Mouse (Mus musculus): ENCODE results near the gene Hsdl1.

The Hsdl1 gene

DNA sequence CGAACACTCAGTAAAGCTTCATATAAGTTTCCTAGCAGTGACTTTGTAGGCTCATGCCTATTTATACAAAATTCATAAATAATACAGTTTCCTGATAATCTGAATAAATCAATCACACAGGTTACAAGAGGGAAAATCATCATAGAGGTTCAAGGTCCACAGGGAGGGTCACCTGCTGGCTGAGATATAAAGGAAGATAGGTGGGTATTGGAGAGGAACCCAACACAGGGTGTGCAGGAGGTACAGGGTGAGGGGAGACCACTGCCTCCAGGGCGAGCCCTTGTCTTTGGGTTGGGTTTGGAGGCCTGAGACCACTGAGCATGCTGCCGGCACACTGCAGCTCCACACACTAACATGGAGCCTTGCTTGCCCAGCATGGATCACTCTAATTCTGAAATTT, 43.6 kb downstream of the Hsdl1 start:
- no peak for DNase-seq (ENCODE audit: low read depth, low spot score)

DNA sequence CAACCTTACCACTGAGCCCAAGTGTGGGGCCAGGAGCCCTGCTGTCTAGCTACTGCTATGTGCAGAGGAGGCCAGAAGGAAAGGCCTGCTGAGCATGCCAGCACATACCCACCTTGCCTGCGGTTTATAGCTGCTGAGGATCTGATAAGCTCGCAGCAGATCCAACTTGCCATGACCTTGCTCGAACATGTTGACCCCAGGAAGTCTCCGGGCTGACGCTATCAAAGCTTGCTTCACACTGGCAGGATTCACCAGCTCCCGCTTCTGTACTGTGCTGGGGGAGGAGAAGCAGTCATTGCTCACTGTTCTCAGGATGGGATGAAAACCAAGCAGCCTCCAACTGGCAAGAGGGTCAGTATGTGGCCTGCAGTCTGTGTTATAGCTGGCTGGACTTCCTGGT, 44.0 kb downstream of the Hsdl1 start:
- no peak for DNase-seq (ENCODE audit: low read depth, low spot score)

- no peak for DNase-seq (ENCODE audit: low read depth, low spot score)
Observed at GRCm38 (mm10) chr8:119528762-119529161, 46.2 kb downstream of the Hsdl1 start.

DNA sequence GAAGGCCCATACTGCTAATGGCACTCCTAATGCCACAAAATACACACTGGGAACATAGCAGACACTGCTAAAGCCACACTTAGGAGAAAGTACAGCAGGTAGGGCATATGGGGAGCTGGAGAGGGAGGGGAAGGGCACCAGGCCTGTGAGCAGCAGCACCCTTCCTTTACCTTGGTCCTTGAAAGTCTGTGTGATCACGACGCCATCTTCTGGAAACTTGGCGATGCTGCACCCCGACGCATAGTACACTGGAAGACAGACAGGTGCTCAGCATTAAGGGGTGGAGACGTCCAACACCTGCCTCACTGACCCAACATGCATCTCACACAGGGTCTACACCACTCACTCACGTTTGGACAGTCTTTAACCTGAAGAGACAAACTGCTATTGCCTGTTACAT, 54.9 kb downstream of the Hsdl1 start:
- no peak for DNase-seq (ENCODE audit: low read depth, low spot score)

DNA sequence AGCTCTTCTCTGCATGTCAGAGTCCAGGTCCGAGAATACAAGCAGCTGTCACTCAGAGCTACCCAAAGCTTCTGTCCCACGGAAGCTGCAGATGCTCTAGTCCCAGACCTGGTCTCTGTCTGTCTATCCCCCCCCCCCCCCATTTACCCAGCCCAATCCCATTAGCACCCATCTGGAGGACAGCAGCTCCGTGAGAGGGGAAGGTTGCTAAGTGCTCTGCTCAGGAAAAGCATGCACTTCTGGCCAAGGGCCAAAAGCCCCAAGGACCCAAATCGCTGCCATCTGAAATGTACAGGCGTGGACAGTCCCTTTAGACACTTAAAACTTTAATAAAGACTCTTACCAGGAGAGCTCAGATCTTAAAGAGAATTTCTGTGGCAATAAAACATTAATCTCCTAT, 58.3 kb downstream of the Hsdl1 start:
- no peak for DNase-seq (ENCODE audit: low read depth, low spot score)

- DNase-seq (ENCODE audit: low read depth, low spot score): no peak
Observed at GRCm38 (mm10) chr8:119515767-119516166, 59.2 kb downstream of the Hsdl1 start.

- DNase-seq (ENCODE audit: low read depth, low spot score): no peak
Observed at GRCm38 (mm10) chr8:119514940-119515339, 60.0 kb downstream of the Hsdl1 start.

GRCm38 (mm10) chr8:119513405-119513804, 61.6 kb downstream of the Hsdl1 start:
- no peak for DNase-seq (ENCODE audit: low read depth, low spot score)

Data from skeletal muscle tissue, adult 2 months (tissue).